Mouse (Mus musculus) urinary bladder, postnatal 14 days (tissue): Measurements from ENCODE around the gene Slc30a10.

Experiments used
- DNase-seq: peaks from one replicate; pipeline ENCODE4 v3.0.0; 2021; ENCODE audit warnings: low spot score

Gene Slc30a10

GRCm38 (mm10) chr1:185462889-185463288 lies 8.2 kb downstream of the Slc30a10 start:
- DNase-seq, result no peak

GRCm38 (mm10) chr1:185469551-185470021 lies 14.9 kb downstream of the Slc30a10 start:
- no peak for DNase-seq

- no peak for DNase-seq
These were observed 17.5 kb downstream of the Slc30a10 start for GRCm38 (mm10) chr1:185472025-185472720.

- no peak for DNase-seq
These were observed 18.1 kb downstream of the Slc30a10 start for GRCm38 (mm10) chr1:185472730-185473129.

GRCm38 (mm10) chr1:185473437-185473836 lies 18.8 kb downstream of the Slc30a10 start:
- no peak for DNase-seq

GRCm38 (mm10) chr1:185479861-185480260 lies 25.2 kb downstream of the Slc30a10 start:
- no peak for DNase-seq

GRCm38 (mm10) chr1:185482001-185482761 lies 27.5 kb downstream of the Slc30a10 start:
- no peak for DNase-seq

- DNase-seq, result no peak
These were observed 28.1 kb downstream of the Slc30a10 start for GRCm38 (mm10) chr1:185482762-185483161.

GRCm38 (mm10) chr1:185483356-185484057 lies 28.9 kb downstream of the Slc30a10 start:
- no peak for DNase-seq

GRCm38 (mm10) chr1:185484281-185484680 lies 29.6 kb downstream of the Slc30a10 start:
- DNase-seq, result no peak

- no peak for DNase-seq
These were observed 35.2 kb downstream of the Slc30a10 start for GRCm38 (mm10) chr1:185489893-185490292.

GRCm38 (mm10) chr1:185490603-185491002 lies 36.0 kb downstream of the Slc30a10 start:
- DNase-seq, result no peak

- DNase-seq, result no peak
These were observed 38.9 kb downstream of the Slc30a10 start for GRCm38 (mm10) chr1:185493439-185494034.

GRCm38 (mm10) chr1:185496791-185497460 lies 42.3 kb downstream of the Slc30a10 start:
- DNase-seq, result no peak

GRCm38 (mm10) chr1:185500602-185501001 lies 46.0 kb downstream of the Slc30a10 start:
- no peak for DNase-seq

GRCm38 (mm10) chr1:185501801-185502340 lies 47.2 kb downstream of the Slc30a10 start:
- peak; percentile 29 for DNase-seq

GRCm38 (mm10) chr1:185502550-185502949 lies 47.9 kb downstream of the Slc30a10 start:
- no peak for DNase-seq

GRCm38 (mm10) chr1:185509042-185509441 lies 54.4 kb downstream of the Slc30a10 start:
- DNase-seq, result no peak

GRCm38 (mm10) chr1:185511306-185511705 lies 56.7 kb downstream of the Slc30a10 start:
- DNase-seq, result no peak

GRCm38 (mm10) chr1:185515526-185515979 lies 60.9 kb downstream of the Slc30a10 start:
- no peak for DNase-seq

- no peak for DNase-seq
These were observed 61.4 kb downstream of the Slc30a10 start for GRCm38 (mm10) chr1:185516041-185516440.
